Mouse (Mus musculus): ENCODE measurements around the gene Cd79b. TPM values are rescaled to one million over a fixed set of nuclear protein-coding genes. Genes with fewer than 3 reads are reported as not detected.

The Cd79b gene
- total RNA-seq, 2 experiments from 2014 or later, result 1.3 to 2.8 TPM

Other genes with a start within 250 kb of the Cd79b start
- 10 to 100 TPM; 68.3 to 71.5 TPM for gene Taco1, start 248.7 kb downstream of the Cd79b start, total RNA-seq (2021)
- gene Map3k3, start 230.1 kb downstream of the Cd79b start, total RNA-seq (2021), result 10 to 100 TPM; 35.7 to 42.7 TPM
- gene Gm10840, start 153.9 kb downstream of the Cd79b start, total RNA-seq (2021), result not detected
- 1 to 10 TPM; 4.3 to 5.9 TPM for gene Limd2, start 153.9 kb downstream of the Cd79b start, total RNA-seq (2021)
- gene Strada, start 112.6 kb downstream of the Cd79b start, total RNA-seq (2021), result 1 to 10 TPM; 6.4 to 6.6 TPM
- 10 to 100 TPM; 61.9 to 69.2 TPM for gene Ccdc47, start 98.4 kb downstream of the Cd79b start, total RNA-seq (2021)
- 10 to 100 TPM; 24.5 to 25.7 TPM for gene Ddx42, start 97.8 kb downstream of the Cd79b start, total RNA-seq (2021)
- 10 to 100 TPM; 20.8 to 21.8 TPM for gene Ftsj3, start 58.7 kb downstream of the Cd79b start, total RNA-seq (2021)
- 100 to 1,000 TPM; 103 to 107 TPM for gene Psmc5, start 58.6 kb downstream of the Cd79b start, total RNA-seq (2021)
- gene Smarcd2, start 41.8 kb downstream of the Cd79b start, total RNA-seq (2021), result 10 to 100 TPM; 17.7 to 21.5 TPM
- not detected for gene Tcam1, start 38.1 kb downstream of the Cd79b start, total RNA-seq (2021)
- gene Gh, start 12.9 kb downstream of the Cd79b start, total RNA-seq (2021), result not detected
- gene Scn4a, start 38.5 kb upstream of the Cd79b start, total RNA-seq (2021), result 1 to 10 TPM; 9.7 to 9.9 TPM
- gene Prr29, start 50.7 kb upstream of the Cd79b start, total RNA-seq (2021), result under 1 TPM; 0.73 to 0.95 TPM
- 10 to 100 TPM; 26.1 to 32.0 TPM for gene Icam2, start 73.3 kb upstream of the Cd79b start, total RNA-seq (2021)
- 10 to 100 TPM; 10.0 to 10.2 TPM for gene Ern1, start 173.1 kb upstream of the Cd79b start, total RNA-seq (2021)

Data from heart, postnatal 25 days (tissue).